Mouse (Mus musculus): ENCODE measurements around the gene Rac1. TPM values are rescaled to one million over a fixed set of nuclear protein-coding genes. Genes with fewer than 3 reads are reported as not detected.

Gene Rac1
- polyA plus RNA-seq, 1 experiment from 2014 or later = 162 TPM

DNA sequence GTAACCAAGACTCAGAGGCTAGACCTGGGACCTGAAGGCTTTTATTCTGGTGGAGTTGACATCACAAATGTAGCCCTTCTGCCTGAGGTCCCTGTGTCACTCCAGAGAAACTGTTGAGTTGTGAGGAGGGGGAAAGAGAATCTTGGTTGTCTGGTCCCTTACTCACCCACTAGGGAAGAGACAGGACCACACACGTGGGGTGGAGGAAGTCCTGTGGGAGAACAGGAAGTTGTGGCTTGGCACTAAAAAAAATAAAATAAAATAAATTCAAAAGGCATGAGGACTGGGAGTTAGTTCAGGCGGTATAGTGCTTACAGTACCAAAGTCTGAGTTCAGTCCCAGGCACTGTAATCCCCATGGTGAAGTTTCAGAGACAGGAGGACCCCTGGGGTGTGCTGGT is 9.2 kb upstream of the Rac1 start:
- Histone ChIP-seq H3K4me2 (ENCODE audit: low read depth, low read length) (no peak overlapping the region), H3K4me1 (ENCODE audit: insufficient read depth) (no peaks in the 10 kb centered on the region), H3K4me3 (ENCODE audit: low read depth, low read length) (no peak overlapping the region), H3K36me3 (replicated peaks; ENCODE audit: insufficient read depth, low read length) (no peaks in the 10 kb centered on the region), H3K9ac (replicated peaks) (no peak overlapping the region), H3K9me3 (ENCODE audit: low read length) (no peaks in the 10 kb centered on the region), H3K27me3 (ENCODE audit: insufficient read depth, low read length) (no peaks in the 10 kb centered on the region), H3K27ac (ENCODE audit: low read depth) (no peak overlapping the region)
- DNase-seq (no peak), ATAC-seq (no peak)
- 25% methylated on average over 2 of the region's 2 CpGs for WGBS (ENCODE audit: insufficient replicate concordance)
- TF ChIP-seq CTCF (IDR thresholded peaks at IDR 0.05; ENCODE audit: low read depth) (no peak), EP300 (IDR thresholded peaks at IDR 0.05; ENCODE audit: low read depth) (no peak)

DNA sequence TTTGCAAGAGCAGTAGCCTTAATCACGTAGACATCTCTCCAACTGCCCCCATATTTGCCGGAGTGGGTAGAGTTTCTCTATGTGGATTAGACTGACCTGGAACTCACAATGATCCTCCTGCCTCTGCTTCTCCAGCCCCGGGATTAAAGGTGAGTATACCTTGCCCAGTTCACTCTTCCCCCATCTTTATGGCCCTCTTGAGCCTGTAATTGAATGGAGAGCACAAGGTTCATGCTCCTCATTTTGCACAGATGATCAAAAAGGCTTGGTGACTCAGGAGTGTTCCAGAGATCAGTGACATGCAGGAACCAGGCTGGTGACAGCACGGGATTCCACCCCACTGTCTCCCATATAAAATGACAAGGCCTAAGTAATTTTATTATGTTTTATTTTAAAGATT is 7.1 kb upstream of the Rac1 start:
- WGBS (ENCODE audit: insufficient replicate concordance) = 77% methylated on average over 4 of the region's 4 CpGs
- H3K9ac ChIP-seq (replicated peaks) = no peak overlapping the region
- no peak for ATAC-seq
- H3K27me3 ChIP-seq (ENCODE audit: insufficient read depth, low read length) = no peaks in the 10 kb centered on the region
- no peak for DNase-seq
- H3K4me1 ChIP-seq (ENCODE audit: insufficient read depth) = no peaks in the 10 kb centered on the region
- no peaks in the 10 kb centered on the region for H3K9me3 ChIP-seq (ENCODE audit: low read length)
- TF ChIP-seq CTCF (IDR thresholded peaks at IDR 0.05; ENCODE audit: low read depth) = no peak
- TF ChIP-seq EP300 (IDR thresholded peaks at IDR 0.05; ENCODE audit: low read depth) = no peak
- no peaks in the 10 kb centered on the region for H3K36me3 ChIP-seq (replicated peaks; ENCODE audit: insufficient read depth, low read length)
- H3K27ac ChIP-seq (ENCODE audit: low read depth) = no peak overlapping the region
- no peak overlapping the region for H3K4me3 ChIP-seq (ENCODE audit: low read depth, low read length)
- H3K4me2 ChIP-seq (ENCODE audit: low read depth, low read length) = no peak overlapping the region

DNA sequence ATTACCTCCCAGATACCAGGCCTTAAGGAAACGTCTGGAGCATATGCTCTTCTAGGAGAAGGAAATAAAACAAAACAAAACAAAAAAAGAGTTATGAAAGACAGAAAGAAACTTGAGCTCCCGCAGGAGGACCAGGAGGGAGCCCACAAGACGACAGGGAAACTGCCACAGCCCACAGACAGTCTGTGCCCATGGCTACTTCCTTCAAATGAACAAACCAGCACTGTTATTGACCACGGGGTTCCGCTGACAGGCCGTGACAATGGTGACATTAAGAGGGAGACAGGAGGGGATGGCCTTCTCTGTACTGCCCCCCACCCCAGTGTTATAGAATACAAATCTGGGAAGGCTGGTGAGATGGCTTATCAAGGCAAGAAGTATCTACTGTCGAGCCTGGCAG is 2.9 kb upstream of the Rac1 start:
- Histone ChIP-seq H3K27me3 (ENCODE audit: insufficient read depth, low read length) (no peaks in the 10 kb centered on the region), H3K4me2 (ENCODE audit: low read depth, low read length) (no peak overlapping the region), H3K36me3 (replicated peaks; ENCODE audit: insufficient read depth, low read length) (no peaks in the 10 kb centered on the region), H3K27ac (ENCODE audit: low read depth) (no peak overlapping the region), H3K9me3 (ENCODE audit: low read length) (no peaks in the 10 kb centered on the region), H3K4me3 (ENCODE audit: low read depth, low read length) (no peak overlapping the region), H3K9ac (replicated peaks) (no peak overlapping the region), H3K4me1 (ENCODE audit: insufficient read depth) (peaks cover 8% of the 10 kb centered on the region)
- DNase-seq = no peak
- TF ChIP-seq CTCF (IDR thresholded peaks at IDR 0.05; ENCODE audit: low read depth) = no peak
- no peak for TF ChIP-seq EP300 (IDR thresholded peaks at IDR 0.05; ENCODE audit: low read depth)
- no peak for ATAC-seq
- WGBS (ENCODE audit: insufficient replicate concordance) = 40% methylated on average over 7 of the region's 7 CpGs

DNA sequence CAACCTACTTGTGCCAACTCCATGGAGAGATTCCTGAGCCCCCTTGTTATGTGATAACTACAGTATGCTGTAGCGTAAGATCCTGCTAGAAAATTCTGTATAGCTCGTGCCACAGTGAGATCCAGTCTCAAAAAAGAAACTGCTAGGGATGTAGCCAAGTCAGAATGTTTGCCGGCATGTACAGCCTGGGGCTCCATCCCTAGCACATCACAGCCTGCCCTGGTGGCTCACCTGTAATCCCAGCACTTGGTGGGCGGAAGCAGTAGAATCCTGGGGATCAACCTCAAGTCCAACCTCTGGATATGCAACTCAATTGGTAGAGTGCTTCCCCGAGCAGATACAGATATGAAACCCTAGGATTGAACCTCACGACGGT is 460 bp upstream of the Rac1 start:
- WGBS (ENCODE audit: insufficient replicate concordance) = 13% methylated on average over 7 of the region's 7 CpGs
- ATAC-seq = peak; percentile 15; the same call in 1 of the 2 replicates
- no peaks in the 10 kb centered on the region for H3K9me3 ChIP-seq (ENCODE audit: low read length)

DNA sequence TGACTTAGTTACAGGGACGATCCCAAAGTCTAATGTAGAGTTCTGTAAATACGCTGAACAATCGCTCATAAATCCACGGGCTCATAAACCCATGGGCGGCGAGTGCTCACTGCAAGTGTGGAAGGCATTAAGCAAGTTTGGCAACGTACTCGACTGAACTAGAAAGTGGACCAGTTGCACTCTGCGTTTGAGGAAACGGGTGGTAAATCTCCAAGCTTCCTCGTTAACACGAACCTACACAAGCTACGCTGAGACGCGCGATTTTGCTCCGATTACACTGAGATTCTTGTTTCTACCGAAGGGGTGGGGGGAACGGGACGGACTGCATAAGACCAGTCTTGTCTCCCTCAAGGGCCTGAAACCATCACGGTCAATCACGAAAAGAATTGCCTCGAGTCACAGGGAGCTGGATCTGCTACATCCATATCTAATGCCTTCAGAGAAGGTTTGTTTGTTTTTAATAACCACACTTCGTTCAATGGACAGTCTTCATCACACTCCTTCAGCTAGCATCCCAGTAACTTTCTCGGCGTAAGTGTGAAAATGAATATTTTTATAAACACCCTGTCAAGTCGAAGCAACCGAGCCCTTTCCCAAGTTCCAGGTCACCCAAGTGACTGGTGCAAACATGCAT is 1.0 kb downstream of the Rac1 start:
- ATAC-seq = no peak
- H3K4me3 ChIP-seq (ENCODE audit: low read depth, low read length) = peak overlapping the region; percentile 90
- H3K9me3 ChIP-seq (ENCODE audit: low read length) = no peaks in the 10 kb centered on the region
- DNase-seq = peak; percentile 46
- H3K4me1 ChIP-seq (ENCODE audit: insufficient read depth) = peaks cover 38% of the 10 kb centered on the region
- under 1% methylated on average over 28 of the region's 28 CpGs for WGBS (ENCODE audit: insufficient replicate concordance)
- no peak for TF ChIP-seq EP300 (IDR thresholded peaks at IDR 0.05; ENCODE audit: low read depth)
- no peak for TF ChIP-seq CTCF (IDR thresholded peaks at IDR 0.05; ENCODE audit: low read depth)
- 0 out of 2 replicates have a peak, but pooled peaks cover under 1% of the 10 kb centered on the region for H3K36me3 ChIP-seq (replicated peaks; ENCODE audit: insufficient read depth, low read length)
- H3K9ac ChIP-seq (replicated peaks) = peak overlapping the region; percentile 100
- peak overlapping the region; percentile 100 for H3K27ac ChIP-seq (ENCODE audit: low read depth)
- no peaks in the 10 kb centered on the region for H3K27me3 ChIP-seq (ENCODE audit: insufficient read depth, low read length)
- peak overlapping the region; percentile 86 for H3K4me2 ChIP-seq (ENCODE audit: low read depth, low read length)

More for the DNA sequence above, 460 bp upstream of the Rac1 start:
- Histone ChIP-seq H3K36me3 (replicated peaks; ENCODE audit: insufficient read depth, low read length) (no peaks in the 10 kb centered on the region), H3K9ac (replicated peaks) (peak overlapping the region; percentile 100), H3K4me2 (ENCODE audit: low read depth, low read length) (peak overlapping the region; percentile 86), H3K4me3 (ENCODE audit: low read depth, low read length) (peak overlapping the region; percentile 90), H3K4me1 (ENCODE audit: insufficient read depth) (peaks cover 28% of the 10 kb centered on the region), H3K27ac (ENCODE audit: low read depth) (peak overlapping the region; percentile 100), H3K27me3 (ENCODE audit: insufficient read depth, low read length) (no peaks in the 10 kb centered on the region)
- TF ChIP-seq CTCF (IDR thresholded peaks at IDR 0.05; ENCODE audit: low read depth) (no peak), EP300 (IDR thresholded peaks at IDR 0.05; ENCODE audit: low read depth) (no peak)
- DNase-seq = no peak

DNA sequence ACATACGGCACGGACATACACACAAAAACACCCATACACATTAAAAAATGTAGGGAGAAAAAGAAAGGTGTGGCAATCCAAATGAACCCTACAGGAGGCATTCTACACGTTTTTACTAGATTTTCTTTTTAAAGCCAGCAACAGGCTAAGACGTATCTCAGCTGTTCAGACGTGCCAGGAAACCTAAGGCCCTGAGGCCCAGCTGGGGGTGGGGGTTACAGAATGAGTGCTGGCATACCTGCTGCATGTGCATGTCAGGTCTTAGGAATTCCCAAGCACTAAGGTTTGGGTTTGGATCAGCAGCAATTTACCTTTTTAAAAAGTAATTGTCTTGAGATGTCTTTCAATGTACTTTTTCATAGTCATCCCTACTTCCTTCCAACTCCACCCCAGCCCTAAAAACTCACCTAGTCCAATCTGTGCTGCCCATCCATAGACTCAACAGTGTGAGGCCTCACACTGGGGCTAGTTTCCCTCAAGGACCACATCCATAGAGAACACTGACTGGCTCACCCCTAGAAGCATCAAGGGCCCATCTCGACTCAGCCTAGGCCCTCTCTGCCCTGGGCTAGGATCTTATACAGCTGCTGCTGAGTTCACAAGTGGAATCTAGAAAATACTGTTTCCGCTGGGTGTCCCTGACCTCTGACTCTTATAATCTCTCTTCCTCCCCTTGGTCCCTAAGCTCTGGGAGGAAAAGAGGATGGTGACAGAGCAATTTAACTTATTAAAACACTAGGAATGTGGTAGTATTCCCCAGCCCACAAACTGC is 2.2 kb downstream of the Rac1 start:
- ATAC-seq (no peak), DNase-seq (no peak)
- WGBS (ENCODE audit: insufficient replicate concordance) = 51% methylated on average over 7 of the region's 7 CpGs
- H3K4me1 ChIP-seq (ENCODE audit: insufficient read depth) = peaks cover 41% of the 10 kb centered on the region
- H3K9me3 ChIP-seq (ENCODE audit: low read length) = no peaks in the 10 kb centered on the region
- peak overlapping the region; percentile 90 for H3K4me3 ChIP-seq (ENCODE audit: low read depth, low read length)
- peak overlapping the region; percentile 100 for H3K9ac ChIP-seq (replicated peaks)
- 0 out of 2 replicates have a peak, but pooled peaks cover 2% of the 10 kb centered on the region for H3K36me3 ChIP-seq (replicated peaks; ENCODE audit: insufficient read depth, low read length)
- H3K27ac ChIP-seq (ENCODE audit: low read depth) = no peak overlapping the region
- H3K27me3 ChIP-seq (ENCODE audit: insufficient read depth, low read length) = no peaks in the 10 kb centered on the region
- H3K4me2 ChIP-seq (ENCODE audit: low read depth, low read length) = peak overlapping the region; percentile 86
- TF ChIP-seq CTCF (IDR thresholded peaks at IDR 0.05; ENCODE audit: low read depth) = no peak
